Mouse (Mus musculus): Measurements from ENCODE around the gene Mnat1. TPM values are rescaled to one million over a fixed set of nuclear protein-coding genes. Genes with fewer than 3 reads are reported as not detected.
A peak's percentile ranks its signal among the peaks of the same experiment; 100 is the strongest.

The Mnat1 gene
- polyA plus RNA-seq, 2 experiments: 31.2 to 44.7 TPM

GRCm38 (mm10) chr12:73218632-73219031 lies 95.1 kb downstream of the Mnat1 start:
- no peak for TF ChIP-seq POLR2A (IDR thresholded peaks at IDR 0.05; ENCODE audit: borderline replicate concordance, extremely low read depth, insufficient read depth, insufficient read length)
- 88% methylated on average over 5 of the region's 5 CpGs for WGBS
- H3K36me3 ChIP-seq (ENCODE audit: control insufficient read depth, insufficient read depth, low read length): peaks cover 16% of the 10 kb centered on the region
- H3K4me3 ChIP-seq (replicated peaks; ENCODE audit: low read length): no peak overlapping the region
- no peaks in the 10 kb centered on the region; the same call in 1 of the 2 replicates for H3K4me1 ChIP-seq (ENCODE audit: control insufficient read depth, insufficient read depth, low read length)
- H3K9me3 ChIP-seq (ENCODE audit: control insufficient read depth, low read length): no peaks in the 10 kb centered on the region
- no peak for ATAC-seq (ENCODE audit: low FRiP score, low read depth)
- no peak for DNase-seq (ENCODE audit: low spot score)
- no peak overlapping the region for H3K9ac ChIP-seq (ENCODE audit: low read depth, low read length, severe bottlenecking)
- H3K27me3 ChIP-seq (ENCODE audit: control insufficient read depth, insufficient read depth, low read length): no peaks in the 10 kb centered on the region
- H3K4me2 ChIP-seq (replicated peaks; ENCODE audit: low read depth, low read length, severe bottlenecking): no peak overlapping the region
- H3K27ac ChIP-seq (replicated peaks; ENCODE audit: low read depth, low read length): no peak overlapping the region

DNA sequence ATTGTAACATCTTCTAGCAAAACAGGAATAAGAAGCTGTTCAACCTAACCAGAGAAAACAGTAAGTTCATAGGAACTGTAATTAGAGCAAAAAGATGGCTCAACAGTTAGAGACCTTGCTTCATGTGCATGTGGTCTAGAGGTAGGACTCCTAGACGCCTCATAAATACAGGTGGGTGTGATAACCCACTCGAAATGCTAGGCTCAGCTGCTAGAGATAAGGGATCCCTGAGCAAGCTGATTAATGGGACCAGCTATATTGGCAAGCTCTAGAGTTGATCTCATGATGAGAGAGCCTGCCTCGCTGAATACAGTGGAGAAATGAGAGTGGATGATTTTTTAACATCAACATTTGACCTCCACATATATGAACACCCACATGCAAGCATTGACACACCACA lies 97.7 kb downstream of the Mnat1 start:
- Histone ChIP-seq H3K36me3 (ENCODE audit: control insufficient read depth, insufficient read depth, low read length) (peaks cover 19% of the 10 kb centered on the region), H3K27ac (replicated peaks; ENCODE audit: low read depth, low read length) (no peak overlapping the region), H3K9me3 (ENCODE audit: control insufficient read depth, low read length) (no peaks in the 10 kb centered on the region), H3K4me3 (replicated peaks; ENCODE audit: low read length) (no peak overlapping the region), H3K4me1 (ENCODE audit: control insufficient read depth, insufficient read depth, low read length) (no peaks in the 10 kb centered on the region; the same call in 1 of the 2 replicates), H3K27me3 (ENCODE audit: control insufficient read depth, insufficient read depth, low read length) (no peaks in the 10 kb centered on the region), H3K9ac (ENCODE audit: low read depth, low read length, severe bottlenecking) (no peak overlapping the region), H3K4me2 (replicated peaks; ENCODE audit: low read depth, low read length, severe bottlenecking) (no peak overlapping the region)
- ATAC-seq (ENCODE audit: low FRiP score, low read depth): no peak
- no peak for TF ChIP-seq POLR2A (IDR thresholded peaks at IDR 0.05; ENCODE audit: borderline replicate concordance, extremely low read depth, insufficient read depth, insufficient read length)
- no peak for DNase-seq (ENCODE audit: low spot score)
- 87% methylated on average over 3 of the region's 3 CpGs for whole genome bisulfite sequencing

DNA sequence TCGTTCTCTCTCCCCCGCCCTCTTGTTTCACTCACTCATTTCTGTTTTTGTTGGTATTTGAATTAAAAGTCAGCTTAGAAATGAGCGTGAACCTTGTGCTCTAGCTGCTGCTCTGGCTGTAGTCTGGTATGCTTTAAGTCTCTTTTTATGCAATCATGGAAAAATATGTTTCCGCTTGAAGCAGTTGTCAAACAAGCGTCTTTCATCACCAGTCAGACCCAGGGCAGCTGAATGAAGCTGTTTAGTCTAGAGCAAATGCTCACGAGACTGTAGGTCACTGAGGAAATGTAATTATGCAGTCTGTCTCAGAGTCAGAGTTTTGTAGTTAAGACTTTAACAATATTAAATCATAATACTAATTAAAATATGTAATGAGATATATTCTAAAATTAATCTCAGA lies 100.4 kb downstream of the Mnat1 start:
- no peak overlapping the region for H3K4me2 ChIP-seq (replicated peaks; ENCODE audit: low read depth, low read length, severe bottlenecking)
- H3K9me3 ChIP-seq (ENCODE audit: control insufficient read depth, low read length): no peaks in the 10 kb centered on the region
- H3K27me3 ChIP-seq (ENCODE audit: control insufficient read depth, insufficient read depth, low read length): no peaks in the 10 kb centered on the region
- ATAC-seq (ENCODE audit: low FRiP score, low read depth) (peak; percentile 50; the same call in 1 of the 2 replicates), DNase-seq (ENCODE audit: low spot score) (peak; percentile 36)
- TF ChIP-seq POLR2A (IDR thresholded peaks at IDR 0.05; ENCODE audit: borderline replicate concordance, extremely low read depth, insufficient read depth, insufficient read length): no peak
- 0 out of 2 replicates have a peak overlapping the region, but pooled peaks have one; percentile 28 for H3K27ac ChIP-seq (replicated peaks; ENCODE audit: low read depth, low read length)
- no peak overlapping the region for H3K4me3 ChIP-seq (replicated peaks; ENCODE audit: low read length)
- H3K9ac ChIP-seq (ENCODE audit: low read depth, low read length, severe bottlenecking): no peak overlapping the region
- H3K4me1 ChIP-seq (ENCODE audit: control insufficient read depth, insufficient read depth, low read length): no peaks in the 10 kb centered on the region; the same call in 1 of the 2 replicates
- WGBS: 45% methylated on average over 6 of the region's 6 CpGs
- H3K36me3 ChIP-seq (ENCODE audit: control insufficient read depth, insufficient read depth, low read length): peaks cover 19% of the 10 kb centered on the region

DNA sequence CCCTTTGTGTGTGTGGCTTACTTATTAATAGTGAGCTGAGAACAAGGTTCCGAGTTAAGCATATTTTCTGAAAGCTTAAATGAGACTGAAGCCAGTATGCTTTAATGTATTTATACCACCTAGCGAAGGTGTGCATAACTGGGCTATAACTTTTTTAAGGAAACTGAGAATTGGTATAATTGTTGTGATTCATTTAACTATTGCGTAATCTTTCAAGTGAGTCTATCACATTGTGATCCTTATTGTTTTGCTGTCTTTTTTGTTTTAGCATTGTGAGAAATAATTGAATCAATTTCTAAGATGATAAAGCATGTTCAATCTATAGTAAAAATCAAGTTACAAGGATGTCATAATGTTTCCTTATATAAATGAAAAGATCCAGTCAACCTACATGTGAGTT lies 104.9 kb downstream of the Mnat1 start:
- no peaks in the 10 kb centered on the region for H3K9me3 ChIP-seq (ENCODE audit: control insufficient read depth, low read length)
- peaks cover 8% of the 10 kb centered on the region; the same call in 1 of the 2 replicates for H3K4me1 ChIP-seq (ENCODE audit: control insufficient read depth, insufficient read depth, low read length)
- no peak overlapping the region for H3K27ac ChIP-seq (replicated peaks; ENCODE audit: low read depth, low read length)
- DNase-seq (ENCODE audit: low spot score): no peak
- TF ChIP-seq POLR2A (IDR thresholded peaks at IDR 0.05; ENCODE audit: borderline replicate concordance, extremely low read depth, insufficient read depth, insufficient read length): no peak
- H3K36me3 ChIP-seq (ENCODE audit: control insufficient read depth, insufficient read depth, low read length): peaks cover 4% of the 10 kb centered on the region; the same call in 1 of the 2 replicates
- no peaks in the 10 kb centered on the region for H3K27me3 ChIP-seq (ENCODE audit: control insufficient read depth, insufficient read depth, low read length)
- WGBS: 95% methylated on average over 3 of the region's 3 CpGs
- no peak overlapping the region for H3K9ac ChIP-seq (ENCODE audit: low read depth, low read length, severe bottlenecking)
- no peak for ATAC-seq (ENCODE audit: low FRiP score, low read depth)
- H3K4me2 ChIP-seq (replicated peaks; ENCODE audit: low read depth, low read length, severe bottlenecking): no peak overlapping the region
- no peak overlapping the region for H3K4me3 ChIP-seq (replicated peaks; ENCODE audit: low read length)

- no peak for ATAC-seq (ENCODE audit: low FRiP score, low read depth)
- DNase-seq (ENCODE audit: low spot score): no peak
- no peak for TF ChIP-seq POLR2A (IDR thresholded peaks at IDR 0.05; ENCODE audit: borderline replicate concordance, extremely low read depth, insufficient read depth, insufficient read length)
- H3K4me3 ChIP-seq (replicated peaks; ENCODE audit: low read length): no peak overlapping the region
- H3K36me3 ChIP-seq (ENCODE audit: control insufficient read depth, insufficient read depth, low read length): peaks cover 4% of the 10 kb centered on the region; the same call in 1 of the 2 replicates
- no peaks in the 10 kb centered on the region for H3K27me3 ChIP-seq (ENCODE audit: control insufficient read depth, insufficient read depth, low read length)
- no peak overlapping the region for H3K27ac ChIP-seq (replicated peaks; ENCODE audit: low read depth, low read length)
- no peak overlapping the region for H3K9ac ChIP-seq (ENCODE audit: low read depth, low read length, severe bottlenecking)
- no peaks in the 10 kb centered on the region for H3K9me3 ChIP-seq (ENCODE audit: control insufficient read depth, low read length)
- peaks cover 8% of the 10 kb centered on the region; the same call in 1 of the 2 replicates for H3K4me1 ChIP-seq (ENCODE audit: control insufficient read depth, insufficient read depth, low read length)
- no peak overlapping the region for H3K4me2 ChIP-seq (replicated peaks; ENCODE audit: low read depth, low read length, severe bottlenecking)
These were observed 106.7 kb downstream of the Mnat1 start for GRCm38 (mm10) chr12:73230196-73230595.

DNA sequence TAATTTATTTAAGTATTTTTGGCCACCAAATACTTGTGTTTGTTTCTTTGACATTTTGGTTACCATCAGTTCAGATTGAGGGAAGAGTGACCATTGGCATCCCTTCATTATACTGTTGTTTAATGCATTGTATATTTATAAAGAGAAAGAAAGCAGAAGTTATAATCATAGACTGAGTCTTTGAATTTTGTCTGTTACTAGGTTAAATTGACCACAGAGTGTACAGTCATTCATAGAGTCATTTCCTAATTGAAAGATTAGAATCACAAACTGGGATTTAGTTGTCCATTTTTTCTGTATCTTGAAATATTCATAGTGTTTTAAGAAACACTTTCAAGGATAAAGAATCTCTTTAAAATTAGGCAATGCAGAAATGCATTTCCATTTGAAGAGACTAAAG lies 108.0 kb downstream of the Mnat1 start:
- TF ChIP-seq POLR2A (IDR thresholded peaks at IDR 0.05; ENCODE audit: borderline replicate concordance, extremely low read depth, insufficient read depth, insufficient read length): no peak
- H3K9ac ChIP-seq (ENCODE audit: low read depth, low read length, severe bottlenecking): no peak overlapping the region
- peaks cover 8% of the 10 kb centered on the region; the same call in 1 of the 2 replicates for H3K4me1 ChIP-seq (ENCODE audit: control insufficient read depth, insufficient read depth, low read length)
- H3K9me3 ChIP-seq (ENCODE audit: control insufficient read depth, low read length): no peaks in the 10 kb centered on the region
- no peak overlapping the region for H3K4me3 ChIP-seq (replicated peaks; ENCODE audit: low read length)
- DNase-seq (ENCODE audit: low spot score) (no peak), ATAC-seq (ENCODE audit: low FRiP score, low read depth) (no peak)
- H3K27ac ChIP-seq (replicated peaks; ENCODE audit: low read depth, low read length): no peak overlapping the region
- no peaks in the 10 kb centered on the region for H3K27me3 ChIP-seq (ENCODE audit: control insufficient read depth, insufficient read depth, low read length)
- no peaks in the 10 kb centered on the region for H3K36me3 ChIP-seq (ENCODE audit: control insufficient read depth, insufficient read depth, low read length)
- H3K4me2 ChIP-seq (replicated peaks; ENCODE audit: low read depth, low read length, severe bottlenecking): no peak overlapping the region

All from limb, embryonic 14.5 days (tissue).